Mouse (Mus musculus) MEL (cell line): ENCODE measurements around the gene Ddx27. TPM values are rescaled to one million over a fixed set of nuclear protein-coding genes. Genes with fewer than 3 reads are reported as not detected.

Source experiments
- DNase-seq: peaks from one replicate; pipeline ENCODE4 v3.0.0; 2011; ENCODE audit warnings: low read depth, low spot score
- H3K27ac ChIP-seq: 2 replicates; pipeline ENCODE4 v1.5.1; 2012; ENCODE audit warnings: low read depth, mild to moderate bottlenecking, control low read depth, low read length, moderate library complexity; ENCODE audit not compliant: control insufficient read depth
- H3K27me3 ChIP-seq, 2 experiments: fragments of 150-350 bp in 1 of 2; sonication (generic) in 1 of 2; 2 replicates each; pipeline ENCODE4 v1.6.1; 2012; ENCODE audit warnings: low read length in 2 of 2, mild to moderate bottlenecking in 2 of 2, improper control_type of control experiment in 1 of 2, moderate library complexity in 1 of 2; ENCODE audit not compliant: insufficient read depth in 2 of 2, control insufficient read depth in 1 of 2
- H3K36me3 ChIP-seq, 2 experiments: 2 replicates each; pipeline ENCODE4 v1.6.1; 2012 to 2014; ENCODE audit warnings: low read length in 2 of 2, improper control_type of control experiment in 1 of 2, inconsistent platforms in 1 of 2, mild to moderate bottlenecking in 1 of 2; ENCODE audit not compliant: insufficient read depth in 2 of 2, control insufficient read depth in 1 of 2
- H3K4me1 ChIP-seq, 2 experiments: fragments of 150-350 bp in 1 of 2; sonication (generic) in 1 of 2; 2 replicates each; pipeline ENCODE4 v1.6.1; 2012; ENCODE audit warnings: low read length in 2 of 2, improper control_type of control experiment in 1 of 2, mild to moderate bottlenecking in 1 of 2; ENCODE audit not compliant: insufficient read depth in 2 of 2, control insufficient read depth in 1 of 2
- H3K4me3 ChIP-seq, 2 experiments: fragments of 150-350 bp in 1 of 2; sonication (generic) in 1 of 2; 2 replicates each; pipeline ENCODE4 v1.5.1; 2012; ENCODE audit warnings: low read depth in 2 of 2, low read length in 2 of 2, mild to moderate bottlenecking in 2 of 2, moderate library complexity in 2 of 2, control low read depth in 1 of 2, improper control_type of control experiment in 1 of 2; ENCODE audit not compliant: control insufficient read depth in 1 of 2, insufficient read depth in 1 of 2
- H3K79me2 ChIP-seq: 2 replicates; pipeline ENCODE4 v1.6.1; 2012; ENCODE audit warnings: mild to moderate bottlenecking, low read length, moderate library complexity; ENCODE audit not compliant: control insufficient read depth, poor library complexity, insufficient read depth
- H3K9ac ChIP-seq: 2 replicates; pipeline ENCODE4 v1.6.1; 2012; ENCODE audit warnings: low read depth, mild to moderate bottlenecking, control low read depth, low read length, moderate library complexity; ENCODE audit not compliant: control insufficient read depth, poor library complexity, severe bottlenecking
- H3K9me3 ChIP-seq: fragments of 150-350 bp; sonication (generic); replicated peaks from 2 replicates; pipeline ENCODE4 v1.6.1; 2012; ENCODE audit warnings: mild to moderate bottlenecking, low read length, improper control_type of control experiment, moderate library complexity; ENCODE audit not compliant: insufficient read depth
- BHLHE40 ChIP-seq: IDR thresholded peaks from 2 replicates; pipeline ENCODE4 v1.6.1; 2012; ENCODE audit warnings: low read depth, mild to moderate bottlenecking, inconsistent platforms, low read length, improper control_type of control experiment, borderline replicate concordance
- CHD1 ChIP-seq: IDR thresholded peaks from 2 replicates; pipeline ENCODE4 v1.6.1; 2012; ENCODE audit warnings: low read depth, mild to moderate bottlenecking, inconsistent platforms, low read length, improper control_type of control experiment
- CHD2 ChIP-seq: IDR thresholded peaks from 2 replicates; pipeline ENCODE4 v1.6.1; 2011; ENCODE audit warnings: low read length, improper control_type of control experiment
- EP300 ChIP-seq, 2 experiments: IDR thresholded peaks; 2 replicates each; pipeline ENCODE4 v1.6.1; 2011; ENCODE audit warnings: improper control_type of control experiment in 2 of 2, low read length in 2 of 2, low read depth in 1 of 2, mild to moderate bottlenecking in 1 of 2
- ETS1 ChIP-seq: IDR thresholded peaks from 2 replicates; pipeline ENCODE4 v1.6.1; 2012; ENCODE audit warnings: low read depth, mild to moderate bottlenecking, inconsistent platforms, low read length, improper control_type of control experiment, moderate library complexity
- HCFC1 ChIP-seq: IDR thresholded peaks from 2 replicates; pipeline ENCODE4 v1.6.1; 2012; ENCODE audit warnings: low read depth, mild to moderate bottlenecking, inconsistent platforms, low read length, improper control_type of control experiment, moderate library complexity
- KAT2A ChIP-seq: conservative IDR thresholded peaks from 2 replicates; pipeline ENCODE4 v1.6.1; 2012; ENCODE audit warnings: low read depth, low read length, improper control_type of control experiment, inconsistent platforms
- MAZ ChIP-seq: IDR thresholded peaks from 2 replicates; pipeline ENCODE4 v1.6.1; 2012; ENCODE audit warnings: low read depth, mild to moderate bottlenecking, inconsistent platforms, low read length, improper control_type of control experiment
- MYB ChIP-seq: IDR thresholded peaks from 2 replicates; pipeline ENCODE4 v1.6.1; 2011; ENCODE audit warnings: mild to moderate bottlenecking, low read depth, low read length, improper control_type of control experiment
- NRF1 ChIP-seq: IDR thresholded peaks from 2 replicates; pipeline ENCODE4 v1.6.1; 2014; ENCODE audit warnings: low read depth, mild to moderate bottlenecking, inconsistent platforms, low read length, improper control_type of control experiment, moderate library complexity; ENCODE audit not compliant: poor library complexity, insufficient read depth, severe bottlenecking
- POLR2AphosphoS2 ChIP-seq: IDR thresholded peaks from 2 replicates; pipeline ENCODE4 v1.6.1; 2011; ENCODE audit warnings: low read length, improper control_type of control experiment
- POLR2AphosphoS5 ChIP-seq: IDR thresholded peaks from 2 replicates; pipeline ENCODE4 v1.6.1; 2012; ENCODE audit warnings: low read depth, borderline replicate concordance, mild to moderate bottlenecking, inconsistent platforms, low read length, moderate library complexity, mixed read lengths
- RAD21 ChIP-seq: IDR thresholded peaks from 2 replicates; pipeline ENCODE4 v1.6.1; 2011; ENCODE audit warnings: mild to moderate bottlenecking, low read depth, low read length, improper control_type of control experiment
- RCOR1 ChIP-seq: IDR thresholded peaks from 2 replicates; pipeline ENCODE4 v1.6.1; 2012; ENCODE audit warnings: low read depth, mild to moderate bottlenecking, inconsistent platforms, low read length, improper control_type of control experiment
- SMC3 ChIP-seq: IDR thresholded peaks from 2 replicates; pipeline ENCODE4 v1.6.1; 2011; ENCODE audit warnings: low read depth, low read length, improper control_type of control experiment
- TAL1 ChIP-seq: IDR thresholded peaks from 2 replicates; pipeline ENCODE4 v1.6.1; 2012; ENCODE audit warnings: mild to moderate bottlenecking, inconsistent platforms, low read length, moderate library complexity, mixed read lengths
- TCF12 ChIP-seq: IDR thresholded peaks from 2 replicates; pipeline ENCODE4 v1.6.1; 2014; ENCODE audit warnings: low read depth, mild to moderate bottlenecking, inconsistent platforms, low read length, improper control_type of control experiment, moderate library complexity
- ZKSCAN1 ChIP-seq: IDR thresholded peaks from 2 replicates; pipeline ENCODE4 v1.6.1; 2012; ENCODE audit warnings: low read depth, mild to moderate bottlenecking, inconsistent platforms, low read length, improper control_type of control experiment, moderate library complexity
- ZMIZ1 ChIP-seq: IDR thresholded peaks from 2 replicates; pipeline ENCODE4 v1.6.1; 2012; ENCODE audit warnings: low read depth, mild to moderate bottlenecking, inconsistent platforms, low read length, improper control_type of control experiment, moderate library complexity
- ZNF384 ChIP-seq: IDR thresholded peaks from 2 replicates; pipeline ENCODE4 v1.6.1; 2012; ENCODE audit warnings: low read depth, mild to moderate bottlenecking, inconsistent platforms, low read length, improper control_type of control experiment
- polyA plus RNA-seq, 2 experiments: library from polyadenylated mRNA; stranded (reverse) in 1 of 2; unstranded in 1 of 2; fragments of >175 nt in 1 of 2; fragments of >200 nt in 1 of 2; gene quantifications; 2 replicates each; pipeline versions ENCODE4 v1.2.1 to v1.2.4; 2012; ENCODE audit warnings: low replicate concordance in 2 of 2, low read depth in 1 of 2; ENCODE audit not compliant: insufficient read length in 2 of 2, insufficient read depth in 1 of 2, missing spikeins in 1 of 2
- total RNA-seq: library from RNA; depleted of rRNA; stranded (reverse); fragments of 300-350 nt; gene quantifications from 2 replicates; pipeline ENCODE4 v1.2.3, GENCODE M21; 2012

The Ddx27 gene
- total and polyA plus RNA-seq, 3 experiments: 61.7 to 181 (median 143) TPM

DNA sequence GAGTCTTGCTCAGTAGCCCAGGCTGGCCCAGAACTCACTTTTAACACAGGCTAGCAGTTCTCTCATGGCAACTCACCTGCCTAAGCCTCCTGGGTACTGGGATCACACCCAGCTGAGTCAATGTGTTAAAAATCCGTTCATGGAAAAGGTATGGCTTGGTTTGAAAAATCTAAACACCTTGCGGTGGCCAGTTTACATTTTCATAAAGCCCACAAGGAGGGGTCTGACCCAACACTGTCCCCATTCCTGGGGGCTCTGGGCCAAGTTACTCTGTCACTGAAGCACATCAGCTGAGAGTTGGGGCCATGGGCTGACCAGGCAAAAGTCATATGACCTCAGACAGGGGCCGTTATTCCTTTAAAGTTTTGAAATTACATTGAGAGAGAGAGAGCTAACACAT lies 65.4 kb downstream of the Ddx27 start:
- Histone ChIP-seq H3K27me3 (peaks cover 0 to 4% of the 10 kb centered on the region in 2 experiments; a peak in 1 of 4 replicates), H3K9me3 (no peaks in the 10 kb centered on the region), H3K36me3 (no peaks in the 10 kb centered on the region), H3K4me1 (no peaks in the 10 kb centered on the region), H3K4me3 (no peak overlapping the region), H3K9ac (no peak overlapping the region), H3K27ac (no peak overlapping the region), H3K79me2 (no peaks in the 10 kb centered on the region)
- no peak for DNase-seq
- no peak for TF ChIP-seq BHLHE40
- TF ChIP-seq KAT2A: no peak
- no peak for TF ChIP-seq MAZ
- TF ChIP-seq HCFC1: no peak
- no peak for TF ChIP-seq RCOR1
- no peak for TF ChIP-seq ETS1
- no peak for TF ChIP-seq RAD21
- TF ChIP-seq EP300 (IDR thresholded peaks at IDR 0.05; ENCODE audit: low read depth in 1 of 2, low read length in 2 of 2): no peak
- no peak for TF ChIP-seq POLR2AphosphoS2
- TF ChIP-seq CHD1: no peak
- no peak for TF ChIP-seq ZMIZ1
- no peak for TF ChIP-seq MYB
- no peak for TF ChIP-seq TCF12
- TF ChIP-seq SMC3: no peak
- no peak for TF ChIP-seq POLR2AphosphoS5
- no peak for TF ChIP-seq ZNF384
- TF ChIP-seq, all 39 proteins: peak for 0

DNA sequence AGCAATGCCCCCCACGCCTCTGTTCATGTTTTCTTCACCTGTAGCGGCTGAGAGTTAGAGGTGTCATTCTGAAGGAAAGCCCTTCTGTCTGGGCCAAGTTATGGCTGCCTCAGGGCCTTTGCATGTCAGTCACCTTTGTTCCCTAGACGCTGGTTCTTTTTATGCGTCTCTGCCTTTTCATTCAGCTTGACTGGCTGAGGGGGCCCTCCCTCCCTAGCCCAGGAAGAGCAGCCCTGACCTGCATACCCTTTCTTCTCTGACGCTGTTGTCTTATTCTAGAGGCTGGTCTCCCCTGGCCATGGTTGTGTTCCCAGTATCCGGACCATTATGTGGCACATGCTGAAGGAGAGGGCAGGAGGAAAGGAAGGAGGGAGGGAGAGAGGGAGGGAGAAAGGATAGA lies 66.1 kb downstream of the Ddx27 start:
- DNase-seq: no peak
- H3K27ac ChIP-seq: no peak overlapping the region
- H3K9ac ChIP-seq: no peak overlapping the region
- H3K79me2 ChIP-seq: no peaks in the 10 kb centered on the region
- no peaks in the 10 kb centered on the region for H3K36me3 ChIP-seq
- no peak overlapping the region for H3K4me3 ChIP-seq
- peaks cover 0 to 4% of the 10 kb centered on the region in 2 experiments; a peak in 1 of 4 replicates for H3K27me3 ChIP-seq
- TF ChIP-seq TAL1: no peak
- TF ChIP-seq NRF1: no peak
- no peak for TF ChIP-seq POLR2AphosphoS5
- TF ChIP-seq CHD2: no peak
- TF ChIP-seq ZKSCAN1: no peak
- no peaks in the 10 kb centered on the region for H3K4me1 ChIP-seq
- H3K9me3 ChIP-seq: no peaks in the 10 kb centered on the region
